Comparison of ENCODE assay signal across 18 mouse cellular contexts in genomic region chr3:27593485-27594138, GRCm38 (mm10).
A peak's percentile ranks its signal among the peaks of the same experiment; 100 is the strongest.
DNase-seq lines count a peak whose midpoint lies in the region; ATAC-seq and TF ChIP-seq lines count a peak whose summit lies in the region.
"Had no signal": no experiment of that assay in that cellular context is flagged by ENCODE, and none has a peak within 500 bp of the region (broad histone marks: within the 10 kb centered on the region; RNA-seq: fewer than 3 reads in every experiment).

No protein-coding gene starts in this region.

- H3K36me3 ChIP-seq in forebrain, embryonic 13.5 days (ENCODE audit: poor library complexity, severe bottlenecking), result no peaks in the 10 kb centered on the region
- 0 out of 2 replicates have a peak, but pooled peaks cover 2% of the 10 kb centered on the region for H3K36me3 ChIP-seq in forebrain, embryonic 10.5 days (replicated peaks)
- no peaks in the 10 kb centered on the region for H3K36me3 ChIP-seq in kidney, postnatal 0 days (ENCODE audit: insufficient read depth, low read length)
- H3K36me3 ChIP-seq in forebrain, postnatal 0 days (ENCODE audit: insufficient read depth), result no peaks in the 10 kb centered on the region
- H3K36me3 ChIP-seq: G1E; hindbrain, embryonic 15.5 days had no signal

- no peak overlapping the region for H3K4me2 ChIP-seq in forebrain, embryonic 13.5 days
- no peak overlapping the region for H3K4me2 ChIP-seq in kidney, postnatal 0 days (ENCODE audit: low read length)
- H3K4me2 ChIP-seq in forebrain, postnatal 0 days (ENCODE audit: low read depth), result no peak overlapping the region
- H3K4me2 ChIP-seq: hindbrain, embryonic 15.5 days had no signal

- no peak for TF ChIP-seq CTCF in kidney, postnatal 0 days (IDR thresholded peaks at IDR 0.05; ENCODE audit: low read depth)
- TF ChIP-seq CTCF in forebrain, postnatal 0 days (IDR thresholded peaks at IDR 0.05; ENCODE audit: low read depth), result no peak

- peak; percentile 10; the same call in 1 of the 2 replicates for ATAC-seq in forebrain, embryonic 13.5 days
- ATAC-seq in kidney, postnatal 0 days (replicated peaks; ENCODE audit: low FRiP score, low read depth), result no peak
- ATAC-seq in forebrain, postnatal 0 days, result peak; percentile 81
- no peak for ATAC-seq in erythroid progenitor cell, adult 5-6 weeks (replicated peaks; ENCODE audit: low FRiP score, poor library complexity, severe bottlenecking)
- ATAC-seq: CD4-positive, CD25-positive, alpha-beta regulatory T cell, adult 4 months; intestine, postnatal 0 days had no signal

- no peaks in the 10 kb centered on the region for H3K4me1 ChIP-seq in forebrain, embryonic 13.5 days
- no peaks in the 10 kb centered on the region for H3K4me1 ChIP-seq in forebrain, embryonic 10.5 days
- peaks cover 14% of the 10 kb centered on the region; the same call in 1 of the 2 replicates for H3K4me1 ChIP-seq in kidney, postnatal 0 days (replicated peaks; ENCODE audit: insufficient read depth, low read length)
- peaks cover 10% of the 10 kb centered on the region for H3K4me1 ChIP-seq in forebrain, postnatal 0 days (ENCODE audit: insufficient read depth)
- H3K4me1 ChIP-seq: hindbrain, embryonic 15.5 days had no signal

- H3K27me3 ChIP-seq in forebrain, embryonic 13.5 days, result no peaks in the 10 kb centered on the region
- H3K27me3 ChIP-seq in forebrain, embryonic 10.5 days (ENCODE audit: poor library complexity, severe bottlenecking), result no peaks in the 10 kb centered on the region
- H3K27me3 ChIP-seq in kidney, postnatal 0 days (ENCODE audit: insufficient read depth, low read length), result no peaks in the 10 kb centered on the region
- no peaks in the 10 kb centered on the region for H3K27me3 ChIP-seq in forebrain, postnatal 0 days (ENCODE audit: insufficient read depth, low read length)
- H3K27me3 ChIP-seq: hindbrain, embryonic 15.5 days had no signal

- H3K9me3 ChIP-seq in forebrain, embryonic 13.5 days (replicated peaks), result no peaks in the 10 kb centered on the region
- H3K9me3 ChIP-seq in forebrain, embryonic 10.5 days, result no peaks in the 10 kb centered on the region
- H3K9me3 ChIP-seq in kidney, postnatal 0 days (replicated peaks; ENCODE audit: low read length), result no peaks in the 10 kb centered on the region
- H3K9me3 ChIP-seq in forebrain, postnatal 0 days (ENCODE audit: low read length), result no peaks in the 10 kb centered on the region
- H3K9me3 ChIP-seq: G1E; hindbrain, embryonic 15.5 days had no signal

- H3K27ac ChIP-seq in forebrain, embryonic 13.5 days, result no peak overlapping the region; the same call in 1 of the 2 replicates
- no peak overlapping the region for H3K27ac ChIP-seq in forebrain, embryonic 10.5 days
- H3K27ac ChIP-seq in kidney, postnatal 0 days, result peak overlapping the region; percentile 1; the same call in 1 of the 2 replicates
- H3K27ac ChIP-seq in forebrain, postnatal 0 days (ENCODE audit: low read depth, low read length), result peak overlapping the region; percentile 64
- H3K27ac ChIP-seq: hindbrain, embryonic 15.5 days had no signal

- WGBS in forebrain, embryonic 13.5 days, result 88% methylated on average over 7 of the region's 7 CpGs
- 94% methylated on average over 7 of the region's 7 CpGs for WGBS in forebrain, embryonic 10.5 days
- WGBS in kidney, postnatal 0 days, result 79% methylated on average over 7 of the region's 7 CpGs
- 57% methylated on average over 7 of the region's 7 CpGs for WGBS in forebrain, postnatal 0 days

- no peak overlapping the region for H3K9ac ChIP-seq in forebrain, embryonic 13.5 days
- no peak overlapping the region for H3K9ac ChIP-seq in kidney, postnatal 0 days (ENCODE audit: low read depth, low read length)
- H3K9ac ChIP-seq in forebrain, postnatal 0 days, result no peak overlapping the region
- H3K9ac ChIP-seq: hindbrain, embryonic 15.5 days had no signal

- DNase-seq in forebrain, embryonic 10.5 days (ENCODE audit: extremely low spot score, low spot score), result no peak
- no peak for DNase-seq in kidney, postnatal 0 days (ENCODE audit: low spot score)
- no peak for DNase-seq in kidney, postnatal 4 days
- DNase-seq in brain, adult 2 months (ENCODE audit: low read depth, low spot score), result peak; percentile 68
- DNase-seq in forebrain, postnatal 0 days, result no peak
- no peak for DNase-seq in gastrocnemius, postnatal 10 days
- DNase-seq: adrenal gland, postnatal 36 days; cerebellum, postnatal 10 days; gastrocnemius, postnatal 25 days; heart, postnatal 10 days; lung, adult 18-20 months; right cerebral cortex, adult 18-20 months had no signal

- H3K4me3 ChIP-seq in forebrain, embryonic 13.5 days, result no peak overlapping the region
- H3K4me3 ChIP-seq in forebrain, embryonic 10.5 days, result no peak overlapping the region
- H3K4me3 ChIP-seq in kidney, postnatal 0 days (replicated peaks; ENCODE audit: low read depth, low read length), result no peak overlapping the region
- no peak overlapping the region for H3K4me3 ChIP-seq in forebrain, postnatal 0 days (ENCODE audit: low read depth, low read length)
- H3K4me3 ChIP-seq: hindbrain, embryonic 15.5 days had no signal

Comparison
In these comparisons a context has a peak if more than half of its experiments do, and no peak if none do; other contexts are left out.
1. H3K27ac ChIP-seq: peak in kidney, postnatal 0 days (single experiment) and forebrain, postnatal 0 days (single experiment); none in forebrain, embryonic 13.5 days (single experiment) and forebrain, embryonic 10.5 days (single experiment).
2. ATAC-seq: peak in forebrain, embryonic 13.5 days (single experiment) and forebrain, postnatal 0 days (single experiment); none in kidney, postnatal 0 days (single experiment) and erythroid progenitor cell, adult 5-6 weeks (single experiment).